Mouse (Mus musculus) forebrain, embryonic 11.5 days (tissue): ENCODE data around the gene Acot7. TPM values are rescaled to one million over a fixed set of nuclear protein-coding genes. Genes with fewer than 3 reads are reported as not detected.

Experiments
- ATAC-seq: fragments of 200-750 bp; cut with Nextera tagmentation; replicated peaks from 2 replicates; pipeline ENCODE4 v1.8.0; 2017; ENCODE audit warnings: moderate TSS enrichment; ENCODE audit not compliant: low FRiP score
- DNase-seq: peaks from one replicate; pipeline ENCODE4 v3.0.0-alpha.2; 2017; ENCODE audit warnings: low spot score
- H3K27ac ChIP-seq: fragments of 300-500 bp; sonication (generic); 2 replicates; pipeline ENCODE4 v1.5.1; 2014; ENCODE audit warnings: low read depth, low read length
- H3K27me3 ChIP-seq: fragments of 300-500 bp; sonication (generic); 2 replicates; pipeline ENCODE4 v1.6.1; 2014; ENCODE audit warnings: mild to moderate bottlenecking, low read length, mixed read lengths; ENCODE audit not compliant: control insufficient read depth, insufficient read depth
- H3K36me3 ChIP-seq: fragments of 300-500 bp; sonication (generic); 2 replicates; pipeline ENCODE4 v1.6.1; 2014; ENCODE audit warnings: mild to moderate bottlenecking, low read length, moderate library complexity, mixed read lengths; ENCODE audit not compliant: control insufficient read depth, insufficient read depth
- H3K4me1 ChIP-seq: fragments of 300-500 bp; sonication (generic); replicated peaks from 2 replicates; pipeline ENCODE4 v1.6.1; 2014; ENCODE audit warnings: low read length, mixed read lengths; ENCODE audit not compliant: control insufficient read depth, insufficient read depth
- H3K4me2 ChIP-seq: fragments of 300-500 bp; sonication (generic); 2 replicates; pipeline ENCODE4 v1.6.1; 2014; ENCODE audit warnings: low read depth, mild to moderate bottlenecking, low read length, moderate library complexity, mixed read lengths; ENCODE audit not compliant: severe bottlenecking
- H3K4me3 ChIP-seq: fragments of 300-500 bp; sonication (generic); 2 replicates; pipeline ENCODE4 v1.5.1; 2014; ENCODE audit warnings: low read depth, low read length
- H3K9ac ChIP-seq: fragments of 300-500 bp; sonication (generic); 2 replicates; pipeline ENCODE4 v1.6.1; 2014; ENCODE audit warnings: low read length
- H3K9me3 ChIP-seq: fragments of 300-500 bp; sonication (generic); 2 replicates; pipeline ENCODE4 v1.6.1; 2016; ENCODE audit warnings: low read length, mixed read lengths; ENCODE audit not compliant: control insufficient read depth
- WGBS: fragments of 180-500 bp; shearing (Covaris S2); extraction: QIAGEN DNeasy Blood & Tissue Kit; methylation state at CpG from one replicate; pipeline ENCODE4 v1.1.7; 2014; 5-methylcytosine and 5-hydroxymethylcytosine counted together
- polyA plus RNA-seq: library from polyadenylated mRNA; unstranded; fragments of >200 nt; fragmentation: Nextera tagmentation; extraction: Ambion mirVana; gene quantifications from 2 replicates; pipeline ENCODE4 v1.2.1, GENCODE M21; 2014

Acot7 gene
- polyA plus RNA-seq, 1 experiment from 2014 or later = 75.1 TPM

- Histone ChIP-seq H3K4me1 (peaks cover 16% of the 10 kb centered on the region), H3K27me3 (peaks cover 44% of the 10 kb centered on the region), H3K27ac (no peak overlapping the region), H3K4me3 (no peak overlapping the region), H3K9me3 (no peaks in the 10 kb centered on the region), H3K36me3 (no peaks in the 10 kb centered on the region), H3K4me2 (no peak overlapping the region), H3K9ac (no peak overlapping the region)
- DNase-seq (no peak), ATAC-seq (no peak)
- 69% methylated on average over 2 of the region's 2 CpGs for WGBS
Measured at GRCm38 (mm10) chr4:152277916-152278315, 100.0 kb downstream of the Acot7 start.

- no peak overlapping the region for H3K27ac ChIP-seq
- H3K4me3 ChIP-seq = no peak overlapping the region
- 92% methylated on average over 23 of the region's 23 CpGs for WGBS
- H3K4me2 ChIP-seq = no peak overlapping the region
- peaks cover 50% of the 10 kb centered on the region for H3K27me3 ChIP-seq
- peaks cover 14% of the 10 kb centered on the region for H3K4me1 ChIP-seq
- ATAC-seq = no peak
- H3K36me3 ChIP-seq = no peaks in the 10 kb centered on the region
- no peaks in the 10 kb centered on the region for H3K9me3 ChIP-seq
- no peak for DNase-seq
- H3K9ac ChIP-seq = no peak overlapping the region
Measured at GRCm38 (mm10) chr4:152278986-152279385, 101.1 kb downstream of the Acot7 start.

GRCm38 (mm10) chr4:152281601-152282000, 103.7 kb downstream of the Acot7 start:
- no peaks in the 10 kb centered on the region for H3K36me3 ChIP-seq
- no peak overlapping the region for H3K9ac ChIP-seq
- no peak overlapping the region for H3K27ac ChIP-seq
- peaks cover 13% of the 10 kb centered on the region for H3K4me1 ChIP-seq
- no peak for DNase-seq
- 47% methylated on average over 15 of the region's 15 CpGs for WGBS
- H3K4me2 ChIP-seq = no peak overlapping the region
- H3K4me3 ChIP-seq = no peak overlapping the region
- H3K9me3 ChIP-seq = no peaks in the 10 kb centered on the region
- peaks cover 63% of the 10 kb centered on the region for H3K27me3 ChIP-seq
- no peak for ATAC-seq

- Histone ChIP-seq H3K4me1 (peaks cover 13% of the 10 kb centered on the region), H3K9ac (no peak overlapping the region; the same call in none of the 2 replicates), H3K36me3 (no peaks in the 10 kb centered on the region), H3K4me3 (peak overlapping the region; percentile 19), H3K9me3 (no peaks in the 10 kb centered on the region), H3K27me3 (peaks cover 74% of the 10 kb centered on the region), H3K4me2 (peak overlapping the region; percentile 48), H3K27ac (no peak overlapping the region)
- WGBS = 15% methylated on average over 29 of the region's 34 CpGs
- ATAC-seq = no peak
- DNase-seq = no peak
Measured at GRCm38 (mm10) chr4:152282721-152283120, 104.8 kb downstream of the Acot7 start.

GRCm38 (mm10) chr4:152283186-152283950, 105.4 kb downstream of the Acot7 start:
- H3K4me2 ChIP-seq = peak overlapping the region; percentile 48
- peaks cover 81% of the 10 kb centered on the region for H3K27me3 ChIP-seq
- H3K9me3 ChIP-seq = no peaks in the 10 kb centered on the region
- WGBS = 5% methylated on average over 61 of the region's 70 CpGs
- ATAC-seq (peak; percentile 85), DNase-seq (peak; percentile 94)
- H3K27ac ChIP-seq = no peak overlapping the region
- H3K4me3 ChIP-seq = peak overlapping the region; percentile 19
- no peaks in the 10 kb centered on the region for H3K36me3 ChIP-seq
- H3K4me1 ChIP-seq = peaks cover 17% of the 10 kb centered on the region
- H3K9ac ChIP-seq = no peak overlapping the region; the same call in none of the 2 replicates

- WGBS = under 1% methylated on average over 10 of the region's 10 CpGs
- H3K4me3 ChIP-seq = no peak overlapping the region
- H3K9ac ChIP-seq = no peak overlapping the region
- H3K27ac ChIP-seq = no peak overlapping the region
- no peak overlapping the region for H3K4me2 ChIP-seq
- ATAC-seq (no peak), DNase-seq (no peak)
- no peaks in the 10 kb centered on the region for H3K9me3 ChIP-seq
- no peaks in the 10 kb centered on the region for H3K36me3 ChIP-seq
- H3K4me1 ChIP-seq = peaks cover 25% of the 10 kb centered on the region
- H3K27me3 ChIP-seq = peaks cover 92% of the 10 kb centered on the region
Measured at GRCm38 (mm10) chr4:152285505-152285904, 107.6 kb downstream of the Acot7 start.

- Histone ChIP-seq H3K27ac (no peak overlapping the region), H3K9ac (no peak overlapping the region), H3K36me3 (no peaks in the 10 kb centered on the region), H3K4me2 (peak overlapping the region; percentile 49), H3K9me3 (no peaks in the 10 kb centered on the region), H3K27me3 (peaks cover 92% of the 10 kb centered on the region), H3K4me1 (peaks cover 31% of the 10 kb centered on the region), H3K4me3 (peak overlapping the region; percentile 27)
- DNase-seq (no peak), ATAC-seq (0 out of 2 replicates have a peak, but pooled peaks have one; percentile 17)
- WGBS = 1% methylated on average over 32 of the region's 32 CpGs
Measured at GRCm38 (mm10) chr4:152286183-152286582, 108.2 kb downstream of the Acot7 start.

GRCm38 (mm10) chr4:152286887-152287286, 109.0 kb downstream of the Acot7 start:
- peaks cover 34% of the 10 kb centered on the region for H3K4me1 ChIP-seq
- DNase-seq (peak; percentile 86), ATAC-seq (no peak)
- H3K4me3 ChIP-seq = no peak overlapping the region
- H3K9ac ChIP-seq = no peak overlapping the region
- no peak overlapping the region for H3K27ac ChIP-seq
- H3K4me2 ChIP-seq = peak overlapping the region; percentile 49; the same call in 1 of the 2 replicates
- no peaks in the 10 kb centered on the region for H3K36me3 ChIP-seq
- peaks cover 92% of the 10 kb centered on the region for H3K27me3 ChIP-seq
- H3K9me3 ChIP-seq = no peaks in the 10 kb centered on the region
- 2% methylated on average over 26 of the region's 26 CpGs for WGBS
